Mouse (Mus musculus) heart, adult 2 months (tissue): ENCODE results near the gene Gcc2. TPM values are rescaled to one million over a fixed set of nuclear protein-coding genes. Genes with fewer than 3 reads are reported as not detected.
"Not testable (repeated sequence)": the region's sequence is repeated elsewhere in the genome, so short reads cannot be mapped to it uniquely, and the experiment has no call there.

Experiments
- DNase-seq, 2 experiments: peaks; one replicate each; pipeline ENCODE4 v3.0.0; 2021
- H3K27ac ChIP-seq: fragments of 200-600 bp; 2 replicates; pipeline ENCODE4 v1.8.1; 2022
- H3K27me3 ChIP-seq: fragments of 200-500 bp; 2 replicates; pipeline ENCODE4 v1.6.1; 2012; ENCODE audit warnings: mild to moderate bottlenecking, low read length, inconsistent platforms, mixed read lengths; ENCODE audit not compliant: control insufficient read depth, insufficient read depth
- H3K36me3 ChIP-seq: fragments of 200-500 bp; 2 replicates; pipeline ENCODE4 v1.6.1; 2012; ENCODE audit warnings: low read length, inconsistent platforms; ENCODE audit not compliant: control insufficient read depth, insufficient read depth
- H3K4me1 ChIP-seq: fragments of 200-500 bp; 2 replicates; pipeline ENCODE4 v1.6.1; 2011; ENCODE audit warnings: low read length; ENCODE audit not compliant: control insufficient read depth, insufficient read depth
- H3K4me3 ChIP-seq: fragments of 200-600 bp; 2 replicates; pipeline ENCODE4 v1.8.1; 2022
- H3K79me2 ChIP-seq: fragments of 200-500 bp; replicated peaks from 2 replicates; pipeline ENCODE4 v1.6.1; 2012; ENCODE audit warnings: mild to moderate bottlenecking, inconsistent platforms, low read length, moderate library complexity, mixed read lengths; ENCODE audit not compliant: control insufficient read depth, insufficient read depth
- H3K9ac ChIP-seq: fragments of 200-500 bp; 2 replicates; pipeline ENCODE4 v1.6.1; 2012; ENCODE audit warnings: low read depth, mild to moderate bottlenecking, control low read depth, inconsistent platforms, low read length, mixed read lengths
- CTCF ChIP-seq: fragments of 200-600 bp; IDR thresholded peaks from 2 replicates; pipeline ENCODE4 v1.8.1; 2022; ENCODE audit warnings: antibody characterized with exemption, mild to moderate bottlenecking, moderate library complexity
- EP300 ChIP-seq: fragments of 200-500 bp; IDR thresholded peaks from 2 replicates; pipeline ENCODE4 v1.6.1; 2011; ENCODE audit warnings: low read depth, low read length, control low read depth; ENCODE audit not compliant: insufficient read depth
- POLR2A ChIP-seq: fragments of 200-500 bp; IDR thresholded peaks from 2 replicates; pipeline ENCODE4 v1.6.1; 2011; ENCODE audit warnings: mild to moderate bottlenecking, low read depth, low read length, control low read depth; ENCODE audit not compliant: insufficient read depth
- WGBS: fragments of 180-500 bp; shearing (Covaris S2); methylation state at CpG from one replicate; pipeline ENCODE4 v1.1.7; 2018; 5-methylcytosine and 5-hydroxymethylcytosine counted together
- intact Hi-C: fragments of 180-260 bp; cut with DNase I; formaldehyde crosslinking; loops from one replicate; pipeline ENCODE4 v1.15.1; 2025
- polyA plus RNA-seq: library from polyadenylated mRNA; depleted of rRNA; stranded (reverse); fragments of >200 nt; gene quantifications from 2 replicates; pipeline ENCODE4 v1.2.3, GENCODE M21; 2012
- total RNA-seq, 2 experiments: library from RNA; stranded (reverse); gene quantifications; 2 replicates each; pipeline ENCODE4 v1.2.3; 2021

Gcc2 gene
- total and polyA plus RNA-seq, 3 experiments, result 7.9 to 29.3 (median 22.6) TPM

DNA sequence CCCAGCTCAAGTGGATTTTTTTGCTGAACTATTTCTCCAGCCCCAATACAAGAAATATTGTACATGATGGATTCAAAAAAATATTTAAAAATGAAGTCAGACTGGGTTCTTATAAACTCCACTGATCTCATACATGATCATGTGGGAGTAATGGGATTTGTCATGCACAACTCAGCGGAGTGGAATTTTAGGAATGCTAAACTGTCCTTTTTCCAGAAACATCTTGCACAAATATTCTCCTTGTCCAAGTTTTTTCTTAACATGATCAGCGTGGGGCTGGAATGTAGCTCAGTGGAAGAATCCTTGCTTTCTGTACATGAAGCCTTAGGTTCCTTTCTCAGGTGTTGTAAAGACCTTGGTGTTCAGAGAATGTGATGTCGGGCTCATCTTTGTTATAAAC is 65.6 kb downstream of the Gcc2 start:
- DNase-seq, result no peak
- no peaks in the 10 kb centered on the region for H3K27me3 ChIP-seq
- H3K4me3 ChIP-seq, result no peak overlapping the region
- peaks cover 1% of the 10 kb centered on the region for H3K4me1 ChIP-seq
- H3K27ac ChIP-seq, result no peak overlapping the region
- no peak overlapping the region for H3K9ac ChIP-seq
- no peaks in the 10 kb centered on the region; the same call in 1 of the 2 replicates for H3K36me3 ChIP-seq
- intact Hi-C loops, result no loop called here
- TF ChIP-seq POLR2A (no peak), CTCF (no peak), EP300 (no peak)
- no peaks in the 10 kb centered on the region for H3K79me2 ChIP-seq
- WGBS, result 79% methylated on average over 3 of the region's 3 CpGs

DNA sequence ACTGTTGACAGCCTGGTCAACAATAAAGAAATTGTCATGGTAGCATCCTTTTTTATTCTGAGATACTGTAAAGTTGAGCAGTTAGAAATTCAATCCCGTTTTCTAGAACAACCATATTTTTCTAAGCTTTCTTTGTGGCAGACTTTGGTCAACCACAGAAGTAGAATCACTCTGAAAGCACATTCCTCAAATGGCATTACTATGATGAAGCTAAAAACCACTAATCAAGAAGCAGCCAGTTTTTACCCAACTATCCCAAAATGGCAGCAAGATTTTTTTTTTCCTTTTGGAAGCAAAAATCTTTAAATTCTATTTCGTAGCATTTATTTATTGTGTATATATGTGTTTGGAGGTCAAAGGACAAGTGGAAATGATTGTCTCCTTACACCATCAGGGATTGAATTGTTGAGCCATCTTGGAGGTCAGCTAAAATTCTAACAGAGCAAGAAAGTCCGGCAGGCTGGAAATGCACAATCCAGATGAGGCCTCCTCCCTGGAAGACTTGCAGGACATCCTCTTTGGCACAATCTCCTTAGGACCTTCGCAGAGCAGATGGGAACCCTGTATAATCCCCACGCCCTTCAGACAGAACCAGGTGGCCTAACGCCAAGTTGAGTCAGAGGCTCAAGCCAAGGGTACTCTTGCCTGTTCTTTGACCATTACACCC is 67.2 kb downstream of the Gcc2 start:
- DNase-seq, result no peak
- H3K4me1 ChIP-seq, result peaks cover 5% of the 10 kb centered on the region
- intact Hi-C loops, result loop anchor here (2.0 kb wide), 1 partner anchor 32 kb away; no protein-coding TSS in a partner anchor
- no peaks in the 10 kb centered on the region for H3K79me2 ChIP-seq
- no peaks in the 10 kb centered on the region; the same call in 1 of the 2 replicates for H3K36me3 ChIP-seq
- H3K27ac ChIP-seq, result peak overlapping the region; percentile 88
- H3K4me3 ChIP-seq, result peak overlapping the region; percentile 51
- no peaks in the 10 kb centered on the region for H3K27me3 ChIP-seq
- 19% methylated on average over 6 of the region's 6 CpGs for WGBS
- no peak for TF ChIP-seq CTCF
- TF ChIP-seq POLR2A, result peak; percentile 79; the same call in 1 of the 2 replicates
- TF ChIP-seq EP300, result peak; percentile 92
- peak overlapping the region; percentile 35 for H3K9ac ChIP-seq

DNA sequence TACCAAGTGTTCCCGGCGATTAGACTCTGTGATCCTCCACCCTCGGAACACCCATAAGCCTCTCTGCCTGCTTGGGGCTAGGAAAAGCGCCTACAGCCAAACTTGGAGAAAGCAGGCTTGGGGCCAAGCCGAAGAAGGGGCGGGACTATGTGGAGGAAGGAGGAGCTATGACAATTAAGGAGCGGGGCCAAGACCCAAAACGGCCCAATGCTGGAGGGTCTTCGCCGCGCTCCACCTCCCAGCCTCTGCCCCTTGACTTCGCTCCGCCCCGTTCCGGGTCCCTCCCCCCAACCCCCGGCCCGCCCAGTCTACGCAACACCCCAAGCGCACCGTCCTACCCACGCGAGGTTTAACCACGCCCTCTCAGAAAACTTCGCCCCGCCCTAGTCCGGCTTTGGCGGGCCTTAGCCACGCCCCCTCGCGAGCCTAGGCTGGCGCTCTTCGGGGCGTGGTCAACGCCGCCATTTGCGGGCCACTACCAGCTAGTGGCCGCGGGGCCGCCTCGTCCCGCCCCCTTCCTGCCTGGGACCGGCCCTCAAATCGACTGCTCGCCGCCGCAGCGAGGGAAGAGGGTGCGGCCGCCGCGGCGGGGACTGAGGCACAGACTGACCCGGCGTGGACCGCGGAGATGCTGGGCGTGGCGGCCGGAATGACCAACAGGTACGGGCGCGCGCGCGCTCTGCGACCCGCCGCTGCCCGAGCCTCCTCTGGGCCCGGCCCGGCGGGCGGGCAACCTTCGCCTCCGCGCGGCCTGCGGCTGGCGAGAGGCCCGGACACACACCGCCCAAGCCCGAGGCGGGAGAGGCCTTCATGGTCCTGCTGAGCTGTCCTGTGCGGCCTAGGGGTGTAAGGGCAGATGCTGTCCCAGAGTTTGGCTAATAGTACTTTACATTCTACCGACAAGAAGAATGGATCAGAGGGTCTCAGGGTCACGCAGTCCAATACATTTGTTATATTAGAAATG is 68.0 kb downstream of the Gcc2 start, which contains the start of gene Lims1:
TSS of gene Lims1 (plus strand) at position 439 of the 964 bp plus-strand sequence.
- no peaks in the 10 kb centered on the region for H3K79me2 ChIP-seq
- peak within 1 kb of the TSS; percentile 88 for H3K27ac ChIP-seq
- peak within 1 kb of the TSS; percentile 64 for H3K4me3 ChIP-seq
- peak within 1 kb of the TSS; percentile 84 for H3K9ac ChIP-seq
- peak; percentile 99 to 100 for DNase-seq
- under 1% methylated on average over 85 of the region's 86 CpGs for WGBS
- TF ChIP-seq POLR2A, result peak; percentile 89
- TF ChIP-seq CTCF, result no peak
- no peak; the same call in 1 of the 2 replicates for TF ChIP-seq EP300
- intact Hi-C loops, result loop anchor here (2.0 kb wide), 1 partner anchor 31 kb away; no protein-coding TSS in a partner anchor
- no peaks in the 10 kb centered on the region for H3K27me3 ChIP-seq
- peaks cover 5% of the 10 kb centered on the region for H3K4me1 ChIP-seq
- H3K36me3 ChIP-seq, result no peaks in the 10 kb centered on the region; the same call in 1 of the 2 replicates

DNA sequence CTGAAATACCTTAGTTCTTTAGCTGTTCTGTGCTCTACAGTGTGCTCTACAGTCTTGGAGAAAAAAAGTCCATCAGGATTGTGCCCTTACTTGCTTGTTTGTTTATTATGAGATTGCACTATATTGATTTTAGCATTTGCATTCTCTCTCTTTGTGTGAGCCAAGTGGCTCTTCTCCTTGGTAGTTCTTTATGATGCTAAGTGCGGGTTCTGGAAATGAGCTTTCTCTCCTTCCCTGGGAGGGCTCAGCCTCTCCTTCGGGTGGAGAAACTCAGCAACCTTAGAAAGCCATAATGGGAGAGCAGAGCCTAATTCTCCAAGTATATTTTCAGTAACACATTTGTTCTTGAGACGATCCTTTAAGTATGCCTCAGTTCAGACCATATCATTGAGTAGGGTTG is 71.0 kb downstream of the Gcc2 start:
- no peak for DNase-seq
- intact Hi-C loops, result no loop called here
- no peak overlapping the region for H3K4me3 ChIP-seq
- no peaks in the 10 kb centered on the region for H3K27me3 ChIP-seq
- peaks cover 3% of the 10 kb centered on the region for H3K79me2 ChIP-seq
- TF ChIP-seq CTCF, result no peak
- TF ChIP-seq EP300, result no peak
- TF ChIP-seq POLR2A, result no peak
- no peak overlapping the region for H3K9ac ChIP-seq
- H3K27ac ChIP-seq, result no peak overlapping the region; the same call in 1 of the 2 replicates
- peaks cover 8% of the 10 kb centered on the region for H3K4me1 ChIP-seq
- H3K36me3 ChIP-seq, result no peaks in the 10 kb centered on the region; the same call in none of the 2 replicates
- 35% methylated on average over 3 of the region's 3 CpGs for WGBS

- DNase-seq, H3K27ac ChIP-seq, H3K9ac ChIP-seq, H3K27me3 ChIP-seq, H3K4me3 ChIP-seq, intact Hi-C loops, H3K36me3 ChIP-seq, H3K4me1 ChIP-seq, H3K79me2 ChIP-seq: not testable (repeated sequence)
- WGBS, result 95% methylated on average over 6 of the region's 6 CpGs
Observed at GRCm38 (mm10) chr10:58327836-58328235, 72.5 kb downstream of the Gcc2 start.
